ENCODE assay signal across 11 mouse cellular contexts in genomic region chr14:105631681-105632031, GRCm38 (mm10).
DNase-seq lines count a peak whose midpoint lies in the region; ATAC-seq lines count a peak whose summit lies in the region.
"Had no signal": no experiment of that assay in that cellular context is flagged by ENCODE, and none has a peak within 500 bp of the region (broad histone marks: within the 10 kb centered on the region; RNA-seq: fewer than 3 reads in every experiment).

No protein-coding gene starts in this region.

- peak; percentile 39 for ATAC-seq in frontal cortex, adult (ENCODE audit: low TSS enrichment)
- ATAC-seq in hindbrain, embryonic 11.5 days (ENCODE audit: low FRiP score), result no peak
- no peak for ATAC-seq in megakaryocyte, adult 5-6 weeks (ENCODE audit: poor library complexity, severe bottlenecking)
- ATAC-seq in heart, embryonic 12.5 days (ENCODE audit: insufficient number of reproducible peaks, low FRiP score), result no peak
- ATAC-seq: Patski had no signal

- no peaks in the 10 kb centered on the region for H3K9me3 ChIP-seq in hindbrain, embryonic 11.5 days (ENCODE audit: control insufficient read depth, low read length)
- no peaks in the 10 kb centered on the region for H3K9me3 ChIP-seq in heart, embryonic 12.5 days (replicated peaks)

- H3K4me3 ChIP-seq in hindbrain, embryonic 11.5 days (ENCODE audit: low read depth, low read length), result no peak overlapping the region
- H3K4me3 ChIP-seq in heart, embryonic 12.5 days, result no peak overlapping the region

- H3K4me1 ChIP-seq in hindbrain, embryonic 11.5 days (replicated peaks; ENCODE audit: control insufficient read depth, insufficient read depth, low read length), result no peaks in the 10 kb centered on the region
- H3K4me1 ChIP-seq in heart, embryonic 12.5 days (replicated peaks), result no peaks in the 10 kb centered on the region

- H3K9ac ChIP-seq in hindbrain, embryonic 11.5 days (ENCODE audit: low read depth, low read length), result no peak overlapping the region
- no peak overlapping the region for H3K9ac ChIP-seq in heart, embryonic 12.5 days
- H3K9ac ChIP-seq: lung, embryonic 14.5 days had no signal

- no peak for DNase-seq in frontal cortex, postnatal 14 days (ENCODE audit: low spot score in 2 of 2)
- DNase-seq in hindbrain, embryonic 11.5 days (ENCODE audit: low spot score), result no peak
- DNase-seq in layer of hippocampus, postnatal 36 days, result peak; percentile 37 to 45
- DNase-seq in right cerebral cortex, postnatal 25 days, result peak; percentile 45
- no peak for DNase-seq in heart, postnatal 4 days
- DNase-seq: kidney, adult 2 months; lung, embryonic 14.5 days had no signal

- H3K27ac ChIP-seq in hindbrain, embryonic 11.5 days (ENCODE audit: low read depth, low read length), result peak overlapping the region; percentile 3; the same call in 1 of the 2 replicates
- no peak overlapping the region for H3K27ac ChIP-seq in heart, embryonic 12.5 days (ENCODE audit: poor library complexity, severe bottlenecking)

- no peak overlapping the region for H3K4me2 ChIP-seq in hindbrain, embryonic 11.5 days (replicated peaks; ENCODE audit: low read depth, low read length)
- no peak overlapping the region for H3K4me2 ChIP-seq in heart, embryonic 12.5 days
- H3K4me2 ChIP-seq: lung, embryonic 14.5 days had no signal

- WGBS in hindbrain, embryonic 11.5 days, result 61% methylated on average over 5 of the region's 5 CpGs
- WGBS in heart, embryonic 12.5 days, result 74% methylated on average over 5 of the region's 5 CpGs

- H3K36me3 ChIP-seq in hindbrain, embryonic 11.5 days (ENCODE audit: control insufficient read depth, insufficient read depth, low read length), result no peaks in the 10 kb centered on the region
- no peaks in the 10 kb centered on the region for H3K36me3 ChIP-seq in heart, embryonic 12.5 days

- no peaks in the 10 kb centered on the region for H3K27me3 ChIP-seq in hindbrain, embryonic 11.5 days (ENCODE audit: control insufficient read depth, insufficient read depth, low read length)
- H3K27me3 ChIP-seq in heart, embryonic 12.5 days (replicated peaks), result no peaks in the 10 kb centered on the region
- H3K27me3 ChIP-seq: Patski had no signal

Comparison
In these comparisons a context has a peak if more than half of its experiments do, and no peak if none do; other contexts are left out.
1. DNase-seq: peak in layer of hippocampus, postnatal 36 days (2 of 2) and right cerebral cortex, postnatal 25 days (single experiment); none in frontal cortex, postnatal 14 days (0 of 2), hindbrain, embryonic 11.5 days (single experiment) and heart, postnatal 4 days (single experiment).